19 mouse cellular contexts compared by ENCODE assay signal in the genomic region with DNA sequence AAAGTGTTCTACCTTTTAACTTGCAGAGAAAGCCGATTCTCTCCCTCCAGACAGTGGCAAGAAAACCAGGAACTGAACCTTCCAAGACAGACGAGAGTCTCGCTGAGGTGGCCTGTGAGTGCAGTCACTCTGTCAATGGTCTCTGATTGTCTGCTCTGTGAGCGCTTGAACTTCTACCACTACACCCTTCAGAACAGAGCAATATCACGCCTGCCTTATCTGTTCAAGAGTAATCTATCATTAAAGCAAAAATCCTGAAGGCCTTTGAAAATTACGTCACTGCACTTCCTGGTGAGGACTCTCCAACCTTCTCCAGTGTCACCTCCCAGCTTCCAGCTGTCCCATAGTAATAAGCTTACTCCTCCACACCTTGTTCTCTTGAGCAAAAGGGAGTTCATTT.
"Had no signal": no experiment of that assay in that cellular context is flagged by ENCODE, and none has a peak within 500 bp of the region (broad histone marks: within the 10 kb centered on the region; RNA-seq: fewer than 3 reads in every experiment).

No protein-coding gene starts in this region.

- ATAC-seq: liver, postnatal 0 days; lung, postnatal 0 days; midbrain, embryonic 15.5 days had no signal

- H3K9me3 ChIP-seq: midbrain, embryonic 15.5 days; neural tube, embryonic 12.5 days; neural tube, embryonic 15.5 days had no signal

- H3K27ac ChIP-seq: kidney, postnatal 0 days; left cerebral cortex, adult 2 months; liver, embryonic 14.5 days; midbrain, embryonic 15.5 days; neural tube, embryonic 12.5 days; neural tube, embryonic 15.5 days had no signal

- H3K4me2 ChIP-seq: lung, embryonic 14.5 days; midbrain, embryonic 11.5 days; midbrain, embryonic 15.5 days; neural tube, embryonic 12.5 days; neural tube, embryonic 15.5 days had no signal

- H3K27me3 ChIP-seq: midbrain, embryonic 15.5 days; neural tube, embryonic 12.5 days; neural tube, embryonic 15.5 days had no signal

- DNase-seq: kidney, adult 2 months; kidney, postnatal 36 days; layer of hippocampus, postnatal 36 days; liver, postnatal 0 days; lung, embryonic 14.5 days; right cerebral cortex, adult 18-20 months; right cerebral cortex, postnatal 14 days; right cerebral cortex, postnatal 4 days; spleen, adult 18-20 months; thymus, adult 18-20 months; thymus, postnatal 36 days had no signal

- H3K36me3 ChIP-seq: midbrain, embryonic 15.5 days; neural tube, embryonic 12.5 days; neural tube, embryonic 15.5 days had no signal

- H3K4me1 ChIP-seq: midbrain, embryonic 15.5 days; neural tube, embryonic 12.5 days had no signal

- H3K9ac ChIP-seq: liver, embryonic 14.5 days; liver, postnatal 0 days; lung, embryonic 14.5 days; midbrain, embryonic 15.5 days; neural tube, embryonic 12.5 days; neural tube, embryonic 15.5 days had no signal

- H3K4me3 ChIP-seq: left cerebral cortex, adult 2 months; midbrain, embryonic 15.5 days; neural tube, embryonic 12.5 days; neural tube, embryonic 15.5 days had no signal
